Mouse (Mus musculus): Measurements from ENCODE around the gene Hist1h4h.
A peak's percentile ranks its signal among the peaks of the same experiment; 100 is the strongest.

The Hist1h4h gene

GRCm38 (mm10) chr13:23530901-23531875, at the start of gene Hist1h4h:
Gene Hist1h4h, plus strand, starts transcription at chr13:23531050.
- peak; percentile 97 to 98 for DNase-seq

GRCm38 (mm10) chr13:23483153-23483552, 47.7 kb upstream of the Hist1h4h start:
- no peak for DNase-seq

GRCm38 (mm10) chr13:23485271-23485670, 45.6 kb upstream of the Hist1h4h start:
- DNase-seq, result no peak

- peak; percentile 66 for DNase-seq
Measured at GRCm38 (mm10) chr13:23488400-23489322, 42.2 kb upstream of the Hist1h4h start, which contains the start of gene Btn2a2. Gene Btn2a2, minus strand, starts transcription at chr13:23488857.

- DNase-seq, result no peak
Measured at GRCm38 (mm10) chr13:23490863-23491262, 40.0 kb upstream of the Hist1h4h start.

GRCm38 (mm10) chr13:23491263-23491662, 39.6 kb upstream of the Hist1h4h start:
- no peak for DNase-seq

GRCm38 (mm10) chr13:23491990-23492389, 38.9 kb upstream of the Hist1h4h start:
- no peak for DNase-seq

- DNase-seq, result no peak
Measured at GRCm38 (mm10) chr13:23495526-23495925, 35.3 kb upstream of the Hist1h4h start.

- DNase-seq, result peak in 1 of 2 experiments; percentile 23
Measured at GRCm38 (mm10) chr13:23497656-23498321, 33.1 kb upstream of the Hist1h4h start.

GRCm38 (mm10) chr13:23498653-23499052, 32.2 kb upstream of the Hist1h4h start:
- no peak for DNase-seq

- no peak for DNase-seq
Measured at GRCm38 (mm10) chr13:23499943-23500342, 30.9 kb upstream of the Hist1h4h start.

- DNase-seq, result peak; percentile 42 to 64
Measured at GRCm38 (mm10) chr13:23500424-23501200, 30.2 kb upstream of the Hist1h4h start.

GRCm38 (mm10) chr13:23501511-23501910, 29.3 kb upstream of the Hist1h4h start:
- DNase-seq, result no peak

- no peak for DNase-seq
Measured at GRCm38 (mm10) chr13:23502031-23502567, 28.8 kb upstream of the Hist1h4h start.

GRCm38 (mm10) chr13:23502916-23503315, 27.9 kb upstream of the Hist1h4h start:
- no peak for DNase-seq

- peak in 1 of 2 experiments; percentile 64 for DNase-seq
Measured at GRCm38 (mm10) chr13:23503797-23504196, 27.1 kb upstream of the Hist1h4h start.

GRCm38 (mm10) chr13:23505662-23506345, 25.0 kb upstream of the Hist1h4h start:
- DNase-seq, result no peak

GRCm38 (mm10) chr13:23506351-23506750, 24.5 kb upstream of the Hist1h4h start:
- DNase-seq, result peak; percentile 37 to 67

GRCm38 (mm10) chr13:23506819-23507515, 23.9 kb upstream of the Hist1h4h start:
- no peak for DNase-seq

GRCm38 (mm10) chr13:23510127-23510526, 20.7 kb upstream of the Hist1h4h start:
- no peak for DNase-seq

All from lung, postnatal 4 days (tissue).